Mouse (Mus musculus): Measurements from ENCODE around the gene Sgpp2. TPM values are rescaled to one million over a fixed set of nuclear protein-coding genes. Genes with fewer than 3 reads are reported as not detected.

Gene Sgpp2
- total RNA-seq (2017), result 0.05 TPM in 1 of 2 replicates, not detected in the other

DNA sequence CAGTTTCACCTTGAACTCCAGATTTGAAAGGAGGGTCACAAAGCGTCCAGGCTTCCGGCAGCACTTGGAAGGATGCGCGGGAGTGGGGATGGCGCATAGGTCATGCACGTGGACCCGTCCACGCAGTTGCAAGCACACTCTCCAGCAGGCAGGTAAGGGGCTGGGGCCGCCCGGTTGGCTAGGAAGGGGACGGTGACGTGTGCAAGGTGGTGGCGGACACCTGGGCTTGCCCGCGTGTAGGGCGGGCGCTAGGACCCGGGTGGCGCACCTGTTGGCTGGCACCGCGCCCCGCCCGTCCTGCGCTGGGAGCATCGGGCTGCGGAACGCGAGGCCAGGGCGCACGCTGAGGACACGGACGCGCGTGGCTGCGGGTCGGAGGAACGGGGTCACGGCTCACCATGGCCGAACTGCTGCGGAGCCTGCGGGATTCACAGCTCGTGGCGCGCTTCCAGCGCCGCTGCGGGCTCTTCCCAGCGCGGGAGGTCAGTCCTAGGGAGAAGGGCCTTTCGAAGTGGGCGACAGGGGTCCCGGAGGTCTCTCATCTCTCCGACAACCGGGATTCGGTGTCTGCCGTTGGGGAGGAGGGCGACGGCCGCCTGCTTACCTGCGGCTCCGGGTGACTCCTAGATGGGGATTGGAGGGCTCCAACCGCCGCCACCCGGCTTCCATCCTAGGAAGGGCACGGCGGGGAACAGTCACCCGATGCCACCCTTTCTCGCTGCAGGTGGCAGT is at the start of gene Sgpp2:
TSS of gene Sgpp2 (plus strand) at position 325 of the 732 bp plus-strand sequence.
- ATAC-seq (replicated peaks; ENCODE audit: low read depth, poor library complexity, severe bottlenecking), result no peak

DNA sequence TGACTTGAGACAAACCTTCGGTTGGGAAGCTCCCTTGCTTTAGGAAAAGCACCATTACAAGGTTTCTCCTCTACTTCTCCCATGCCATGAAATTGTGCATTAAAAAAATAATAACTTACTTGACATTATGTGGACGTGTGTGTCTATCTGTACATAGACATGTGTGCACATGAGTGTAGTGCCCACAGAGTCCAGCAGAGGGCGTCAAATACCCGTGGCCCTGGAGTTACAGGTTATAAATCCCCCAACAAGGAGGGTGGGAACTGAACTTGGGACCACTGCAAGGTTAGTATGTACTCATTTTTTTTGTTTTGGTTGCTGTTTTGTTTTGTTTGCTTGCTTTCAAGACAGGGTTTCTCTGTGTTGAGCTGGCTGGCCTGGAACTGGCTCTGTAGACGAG is 42.6 kb upstream of the Sgpp2 start:
- ATAC-seq (replicated peaks; ENCODE audit: low read depth, poor library complexity, severe bottlenecking), result no peak

DNA sequence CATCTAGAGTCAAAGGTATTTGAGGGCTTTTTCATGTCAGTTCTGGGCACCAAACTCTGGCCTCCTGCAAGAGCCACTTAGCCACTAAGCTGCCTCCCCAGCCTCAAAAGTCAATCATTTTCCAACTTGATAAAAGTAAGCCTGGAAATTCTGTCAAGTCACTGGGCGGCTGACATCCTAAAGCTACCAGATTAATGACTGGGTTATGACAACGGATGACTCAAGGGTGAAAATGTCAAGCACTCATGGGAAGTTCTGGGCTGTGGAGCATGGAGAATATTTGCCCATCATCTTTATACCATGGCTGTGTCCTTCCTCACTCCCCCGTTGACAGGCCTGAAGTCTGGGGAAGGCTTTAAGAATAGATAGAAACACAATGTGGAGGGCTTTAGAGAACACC is 37.2 kb upstream of the Sgpp2 start:
- ATAC-seq (replicated peaks; ENCODE audit: low read depth, poor library complexity, severe bottlenecking), result no peak

DNA sequence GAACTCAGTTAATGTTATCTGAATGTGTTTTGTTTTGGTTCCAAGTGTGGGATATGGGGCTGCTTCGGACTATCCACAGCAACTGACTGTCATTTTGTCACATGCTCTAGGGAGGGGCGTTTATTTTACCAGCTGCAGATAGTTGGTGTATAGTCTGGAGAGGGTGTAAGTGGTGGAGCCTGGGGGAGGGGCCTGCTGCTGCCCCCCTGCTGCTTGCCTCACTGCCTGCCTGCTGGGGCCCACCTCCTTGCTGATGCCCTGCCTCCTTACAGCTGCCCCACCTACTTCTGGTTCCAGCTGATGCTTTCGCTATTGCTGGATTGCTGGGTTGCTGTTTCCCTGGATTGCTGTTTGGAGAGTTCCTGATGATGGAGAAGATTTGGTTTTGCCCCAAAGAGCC is 31.0 kb upstream of the Sgpp2 start:
- ATAC-seq (replicated peaks; ENCODE audit: low read depth, poor library complexity, severe bottlenecking), result no peak

DNA sequence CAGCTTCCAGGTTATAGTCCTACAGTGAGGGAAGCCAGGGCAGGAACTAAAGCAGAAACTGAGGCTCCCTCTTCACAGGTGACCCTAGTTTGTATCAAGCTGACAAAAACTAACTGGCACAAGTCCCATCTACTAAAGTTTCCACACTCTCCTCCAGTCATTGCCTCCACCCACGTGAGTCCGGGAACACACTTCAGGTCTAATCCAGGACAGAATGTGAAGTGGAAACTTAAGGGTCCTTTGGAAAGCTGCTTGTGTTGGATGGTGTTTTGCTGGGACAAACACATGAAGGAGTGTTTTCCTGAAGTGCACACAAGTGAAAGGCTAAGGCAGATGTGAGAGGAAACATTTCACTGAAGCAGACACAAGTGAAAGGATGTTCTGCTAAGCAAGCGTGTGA is 17.7 kb upstream of the Sgpp2 start:
- no peak for ATAC-seq (replicated peaks; ENCODE audit: low read depth, poor library complexity, severe bottlenecking)

DNA sequence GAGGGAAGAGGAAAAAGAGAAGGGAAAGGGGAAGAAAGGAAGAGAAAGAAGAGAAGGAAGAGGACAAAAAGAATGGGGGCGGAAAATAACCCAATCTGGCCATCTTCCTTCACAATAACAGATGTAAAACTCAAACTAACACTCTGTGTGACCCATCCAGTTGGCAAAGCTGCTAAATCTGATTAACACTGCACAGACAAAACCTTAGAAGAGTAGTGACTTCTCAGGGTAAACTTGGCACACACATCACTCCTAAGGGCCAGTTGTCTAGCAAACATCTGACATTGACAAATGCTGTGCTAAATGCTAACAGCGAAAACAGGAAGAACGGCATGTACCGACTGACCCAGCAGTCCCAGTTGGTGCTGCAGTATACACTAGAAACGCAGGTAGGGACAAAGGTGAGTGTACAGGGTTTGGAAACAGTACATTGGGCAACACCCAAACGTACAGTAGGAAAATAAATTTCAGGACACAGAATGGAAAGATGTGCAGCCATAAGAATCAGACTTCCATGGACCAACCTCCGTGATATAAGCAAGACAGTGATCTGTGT is 10.4 kb upstream of the Sgpp2 start:
- ATAC-seq (replicated peaks; ENCODE audit: low read depth, poor library complexity, severe bottlenecking), result no peak

DNA sequence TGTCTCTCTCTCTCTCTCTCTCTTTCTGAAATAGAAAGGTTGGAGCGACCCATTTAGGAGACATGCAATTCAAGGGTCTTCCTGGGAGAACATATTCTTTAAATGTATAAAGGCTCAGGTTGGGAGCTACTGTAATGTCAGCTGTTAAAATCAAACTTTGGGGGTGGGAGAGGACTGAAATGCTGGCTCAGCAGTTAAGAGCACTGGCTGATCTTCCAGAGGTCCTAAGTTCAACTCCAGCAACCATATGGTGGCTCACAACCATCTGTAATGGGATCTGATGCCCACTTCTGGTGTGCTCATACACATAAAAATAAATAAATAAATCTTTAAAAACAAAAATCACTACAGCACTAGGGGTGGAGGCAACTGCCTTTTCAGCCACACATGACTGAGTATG is 1.5 kb upstream of the Sgpp2 start:
- ATAC-seq (replicated peaks; ENCODE audit: low read depth, poor library complexity, severe bottlenecking), result no peak

DNA sequence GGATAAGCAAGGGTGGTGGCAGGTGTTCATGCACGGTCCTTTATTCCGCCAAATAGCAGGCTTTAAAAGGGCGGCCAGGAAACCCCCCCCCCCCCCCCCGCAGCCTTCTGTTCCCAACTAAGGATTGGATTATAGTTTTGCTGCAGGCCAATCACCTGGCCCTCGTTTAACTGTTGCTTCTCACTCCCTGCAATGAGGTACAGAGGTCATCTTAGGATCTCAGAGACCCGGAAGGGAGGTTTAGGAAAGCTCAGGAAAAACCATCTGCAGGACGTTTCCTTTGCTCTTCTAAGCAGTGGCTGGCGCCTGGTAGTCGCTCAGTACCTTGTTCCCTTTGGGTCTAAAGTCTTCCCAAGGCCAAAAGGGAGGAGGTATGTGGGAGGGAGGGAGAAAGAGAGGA is 865 bp upstream of the Sgpp2 start:
- no peak for ATAC-seq (replicated peaks; ENCODE audit: low read depth, poor library complexity, severe bottlenecking)

DNA sequence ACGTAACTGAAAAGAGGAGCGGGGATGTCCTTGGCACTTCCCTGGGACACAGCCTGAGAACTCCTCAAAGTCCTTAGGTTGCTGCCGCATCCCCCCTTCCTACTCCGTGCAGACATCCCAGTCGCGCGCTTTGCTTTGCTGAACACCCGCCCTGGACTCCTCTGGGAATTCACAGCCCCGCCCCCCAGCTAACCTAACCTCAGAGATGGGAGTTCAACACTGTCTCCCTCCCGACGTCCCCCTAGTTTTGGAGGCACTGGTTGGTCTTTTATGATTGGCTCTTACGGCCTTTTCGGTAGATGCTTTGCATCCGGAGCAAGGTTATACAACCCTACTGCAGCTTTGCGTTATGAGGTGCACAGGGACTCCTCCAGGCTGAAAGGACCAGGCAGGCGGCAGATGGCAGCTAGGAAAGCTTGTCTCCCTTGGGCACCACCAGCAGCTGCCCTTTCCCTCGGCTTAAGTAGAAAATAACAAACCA is 756 bp downstream of the Sgpp2 start:
- no peak for ATAC-seq (replicated peaks; ENCODE audit: low read depth, poor library complexity, severe bottlenecking)

DNA sequence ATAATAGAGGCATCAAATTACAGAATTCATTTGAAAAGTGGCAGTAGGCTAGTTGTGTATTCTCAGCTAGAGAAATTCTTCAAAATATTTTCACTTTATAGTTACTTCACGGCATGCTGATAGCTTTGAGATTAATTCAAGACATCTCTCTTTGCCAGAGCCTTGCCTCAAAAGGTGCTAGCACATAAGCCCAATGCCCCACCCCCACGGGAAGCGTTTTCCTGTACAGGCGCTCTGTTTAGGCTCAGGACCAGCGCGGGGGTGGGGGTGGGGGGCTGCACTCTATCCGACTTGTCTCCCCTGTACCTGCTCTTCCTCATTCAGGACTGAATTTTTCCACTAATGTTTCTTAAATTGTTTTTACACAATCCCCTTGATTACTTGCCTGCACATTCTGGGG is 1.3 kb downstream of the Sgpp2 start:
- no peak for ATAC-seq (replicated peaks; ENCODE audit: low read depth, poor library complexity, severe bottlenecking)

DNA sequence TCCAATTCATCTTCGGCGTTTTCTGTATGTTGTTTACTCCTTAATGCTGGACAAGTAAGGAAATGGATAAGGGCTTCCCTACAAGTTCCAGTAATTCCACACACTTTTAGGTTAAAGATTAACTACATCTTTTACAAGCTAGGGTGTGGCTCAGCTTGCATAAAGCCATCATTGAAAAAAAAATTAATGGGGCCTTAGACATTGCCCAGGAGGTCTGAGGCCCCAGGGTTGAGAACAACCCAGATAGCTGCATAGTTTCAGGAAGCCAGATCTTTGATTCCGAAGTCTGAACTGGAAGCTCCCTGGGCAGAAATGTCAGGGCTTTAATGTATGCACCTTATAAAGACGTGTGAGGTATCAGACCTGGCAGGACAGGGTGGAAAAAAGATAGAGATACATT is 2.8 kb downstream of the Sgpp2 start:
- no peak for ATAC-seq (replicated peaks; ENCODE audit: low read depth, poor library complexity, severe bottlenecking)

DNA sequence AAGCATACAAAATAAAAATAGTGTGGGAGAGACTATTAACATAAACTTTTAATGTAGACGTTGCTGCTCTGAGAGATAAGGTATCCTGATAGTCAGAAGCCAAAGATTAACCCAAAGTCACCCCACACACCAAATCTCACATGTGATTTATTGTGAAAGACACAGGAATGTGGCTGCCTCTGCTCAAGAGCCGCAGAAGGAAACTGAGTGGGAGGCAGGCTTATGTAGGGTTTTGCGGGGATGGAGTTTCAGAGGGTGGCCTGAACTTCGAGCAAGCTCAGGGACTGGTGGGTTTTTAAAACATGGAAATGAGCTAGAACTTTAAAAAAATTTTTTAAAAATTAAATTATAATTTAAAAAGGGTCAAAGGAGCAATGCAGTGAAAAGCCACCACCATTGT is 3.8 kb downstream of the Sgpp2 start:
- no peak for ATAC-seq (replicated peaks; ENCODE audit: low read depth, poor library complexity, severe bottlenecking)

DNA sequence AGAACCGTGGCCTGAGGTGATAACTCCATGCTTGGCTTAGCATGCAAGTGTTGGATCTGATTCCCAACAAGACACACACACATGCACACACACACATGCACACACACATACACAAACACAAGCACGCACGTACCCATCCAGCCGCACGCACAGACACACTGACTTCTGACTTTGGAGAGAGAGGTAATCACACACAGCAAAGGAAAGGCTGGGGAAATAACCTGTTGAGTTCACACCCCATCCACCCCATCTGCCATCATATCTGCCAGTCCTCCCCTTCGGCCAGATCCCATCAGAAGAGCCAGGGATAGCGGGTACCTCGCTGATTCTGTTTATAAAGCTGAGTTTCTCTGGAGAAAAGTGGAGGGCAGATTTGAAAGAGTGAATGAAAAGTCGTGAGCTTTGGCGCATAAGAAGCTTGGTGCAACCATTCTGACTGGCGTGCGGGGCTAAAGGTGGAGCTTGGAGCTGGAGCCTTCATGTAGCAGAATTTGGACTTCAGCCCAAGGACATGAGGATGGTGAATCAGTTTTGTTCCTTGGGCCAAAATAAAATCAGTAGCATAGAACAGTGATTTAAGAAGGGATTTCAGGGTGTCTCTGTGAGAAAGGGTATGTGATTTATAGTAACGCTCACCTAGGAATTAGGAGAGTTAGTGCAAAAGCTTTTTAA is 8.1 kb downstream of the Sgpp2 start:
- no peak for ATAC-seq (replicated peaks; ENCODE audit: low read depth, poor library complexity, severe bottlenecking)

DNA sequence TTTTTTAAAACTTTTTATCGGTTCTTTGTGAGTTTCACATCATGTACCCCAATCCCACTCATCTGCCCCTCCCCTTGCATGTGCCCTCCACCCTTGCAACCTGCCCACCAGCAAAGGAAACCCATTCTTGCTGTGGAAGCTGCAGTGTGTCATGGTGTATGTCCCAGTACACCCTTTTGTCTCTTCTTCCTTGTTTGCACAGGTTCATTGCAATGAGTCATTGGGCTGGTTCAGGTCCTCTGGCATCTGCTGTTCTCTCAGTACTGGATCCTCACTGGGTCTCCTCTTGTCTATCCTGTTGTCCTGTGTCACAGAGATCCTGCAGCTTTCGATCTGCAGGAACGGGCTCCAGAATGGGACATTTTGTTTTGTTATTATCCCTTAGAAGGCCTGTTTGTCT is 10.1 kb downstream of the Sgpp2 start:
- ATAC-seq (replicated peaks; ENCODE audit: low read depth, poor library complexity, severe bottlenecking), result no peak

DNA sequence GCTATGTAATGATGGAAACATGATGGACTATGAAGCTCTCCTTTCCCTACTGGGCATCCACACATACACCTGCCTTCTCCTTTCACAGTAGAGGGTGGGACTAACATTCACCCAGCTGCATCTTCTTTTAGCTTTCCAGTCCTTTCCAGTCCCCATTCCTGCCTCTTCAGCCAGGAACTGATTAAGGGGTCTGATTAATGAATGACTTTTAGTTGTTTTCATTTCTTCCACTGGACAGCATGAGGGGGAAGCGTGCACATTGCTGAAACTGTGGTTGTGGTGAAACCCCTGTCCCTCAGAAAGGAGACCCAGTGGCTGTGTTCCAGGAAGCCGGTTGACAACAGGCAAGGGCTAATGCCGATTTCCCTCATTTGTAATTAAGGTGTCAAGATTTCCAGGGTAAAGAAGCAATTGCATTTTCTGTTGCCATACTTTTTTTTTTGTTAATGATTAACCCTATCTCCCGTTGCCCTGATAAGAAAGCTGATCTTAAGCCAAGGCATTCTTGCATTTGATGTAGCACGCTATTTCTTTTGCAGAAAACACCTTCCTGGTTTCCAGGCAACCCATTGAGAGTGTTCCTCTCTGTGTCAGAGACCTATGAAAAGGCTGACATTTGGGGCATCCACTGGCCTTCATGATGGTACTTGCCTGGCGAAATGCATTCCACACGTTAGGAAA is 12.1 kb downstream of the Sgpp2 start:
- no peak for ATAC-seq (replicated peaks; ENCODE audit: low read depth, poor library complexity, severe bottlenecking)

DNA sequence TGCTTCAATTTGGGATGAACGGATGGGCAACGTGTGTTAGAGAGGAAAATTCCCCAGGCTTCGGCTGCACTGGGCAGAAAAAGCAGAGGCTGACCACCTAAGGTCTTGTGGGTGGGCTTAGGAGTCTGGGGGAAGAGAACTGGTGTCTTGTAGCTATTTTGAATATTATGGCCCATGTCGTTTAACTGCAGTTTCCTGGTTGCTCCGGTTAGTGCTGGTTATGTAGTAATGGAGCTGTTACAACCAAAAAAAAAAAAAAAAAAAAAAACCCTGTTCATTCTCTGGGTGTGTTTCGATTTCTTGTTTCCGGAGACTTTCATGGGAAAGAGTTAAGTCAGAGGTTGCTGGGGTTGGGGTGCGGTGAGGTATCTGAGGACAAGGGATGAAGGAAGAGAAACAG is 12.7 kb downstream of the Sgpp2 start:
- no peak for ATAC-seq (replicated peaks; ENCODE audit: low read depth, poor library complexity, severe bottlenecking)

DNA sequence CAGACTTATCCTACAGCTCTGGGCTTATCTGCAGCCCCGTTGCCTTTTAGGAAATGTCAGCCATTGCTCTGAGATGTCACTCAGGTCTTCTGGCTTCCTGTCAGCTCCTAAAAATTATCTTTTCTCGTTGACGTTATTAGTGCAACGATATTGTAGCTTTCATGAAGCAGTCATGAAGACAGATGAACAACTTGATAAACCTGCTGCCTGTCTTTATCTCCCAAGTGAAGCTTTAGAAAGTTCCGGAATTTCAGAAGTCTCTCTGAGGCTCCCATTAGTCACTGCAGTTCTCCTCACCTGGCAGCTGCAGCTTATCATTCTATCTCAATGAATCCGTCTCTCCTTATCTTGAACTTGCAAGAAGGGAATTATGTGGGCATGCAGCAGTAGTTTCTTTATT is 13.9 kb downstream of the Sgpp2 start:
- no peak for ATAC-seq (replicated peaks; ENCODE audit: low read depth, poor library complexity, severe bottlenecking)

DNA sequence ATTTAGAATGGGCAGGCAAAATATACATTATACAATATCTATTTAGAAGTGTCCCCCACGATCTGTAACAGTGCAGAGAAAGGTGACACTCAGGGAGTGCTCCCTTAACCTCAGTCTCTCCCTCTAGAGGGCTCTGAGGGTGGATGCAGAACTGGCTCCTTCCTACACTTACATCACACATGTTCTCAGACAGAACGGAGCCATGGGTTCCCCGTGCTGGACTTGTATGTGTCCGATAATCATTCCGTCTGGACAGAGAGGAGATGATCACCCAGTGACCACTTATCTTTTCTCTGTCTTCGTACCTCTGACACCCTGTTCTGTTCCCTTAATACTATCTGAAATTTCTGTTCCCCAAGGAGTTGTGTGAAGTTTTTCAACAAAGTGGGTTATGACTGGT is 15.7 kb downstream of the Sgpp2 start:
- ATAC-seq (replicated peaks; ENCODE audit: low read depth, poor library complexity, severe bottlenecking), result no peak

DNA sequence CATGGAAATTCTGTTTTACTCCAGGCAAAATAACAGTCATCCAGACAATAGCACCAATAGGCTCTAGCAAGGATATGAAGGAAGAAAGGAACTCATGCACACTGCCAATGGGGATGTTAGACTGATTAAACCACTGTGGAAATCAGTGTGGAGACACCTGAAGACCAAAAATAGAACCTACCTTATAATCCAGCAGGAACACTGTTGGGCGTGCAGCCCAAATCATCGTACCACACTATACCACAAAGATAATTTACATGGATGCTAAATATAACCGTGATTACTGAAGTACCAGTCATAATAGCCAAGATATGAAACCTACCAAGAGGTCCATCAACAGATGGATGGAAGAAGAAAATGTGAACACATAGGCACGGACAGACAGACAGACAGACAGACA is 18.5 kb downstream of the Sgpp2 start:
- ATAC-seq (replicated peaks; ENCODE audit: low read depth, poor library complexity, severe bottlenecking), result no peak

DNA sequence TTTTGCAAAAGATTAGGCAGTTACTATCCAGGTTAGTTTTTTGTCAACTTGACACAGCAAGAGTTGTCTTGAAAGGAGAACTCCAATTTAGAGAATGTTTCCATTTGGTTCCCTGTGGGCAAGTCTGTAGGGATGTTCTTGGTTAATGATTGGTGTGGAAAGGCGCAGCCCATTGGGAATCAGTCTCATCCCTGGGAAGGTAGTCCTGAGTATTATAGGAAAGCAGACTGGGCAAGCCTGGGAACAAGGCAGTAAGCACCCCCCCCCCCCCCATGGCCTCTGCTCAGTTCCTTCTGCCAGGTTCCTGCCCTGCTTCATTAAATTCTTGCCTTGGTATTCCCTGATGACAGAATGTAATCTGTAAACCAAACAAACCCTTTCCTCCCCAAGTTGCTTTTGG is 19.7 kb downstream of the Sgpp2 start:
- ATAC-seq (replicated peaks; ENCODE audit: low read depth, poor library complexity, severe bottlenecking), result no peak

DNA sequence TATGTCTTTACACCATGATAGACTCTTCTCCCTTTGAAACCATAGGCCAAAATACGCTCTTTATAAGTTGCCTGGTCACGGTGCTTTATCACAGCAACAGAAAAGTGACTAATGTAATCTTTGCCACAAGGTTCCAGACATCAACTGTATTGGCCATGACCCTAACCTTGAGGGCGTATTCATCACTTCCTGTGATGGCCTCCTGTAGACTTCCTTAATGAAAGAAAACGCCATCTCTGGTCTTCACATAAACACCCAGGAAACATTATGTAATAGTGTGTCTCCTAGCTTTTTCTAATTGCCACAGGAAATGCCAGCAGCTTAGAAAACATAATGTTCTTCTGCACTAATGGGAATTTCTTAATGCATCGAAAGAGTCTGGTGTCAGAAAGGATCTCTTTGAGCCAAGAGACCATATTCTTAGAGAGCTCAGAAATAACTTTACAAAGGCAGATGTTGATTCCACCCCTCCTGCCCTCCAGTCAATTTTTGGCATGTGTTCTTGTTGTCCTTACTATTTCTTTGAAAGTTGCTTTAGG is 20.5 kb downstream of the Sgpp2 start:
- no peak for ATAC-seq (replicated peaks; ENCODE audit: low read depth, poor library complexity, severe bottlenecking)

Data from common myeloid progenitor, adult 5-6 weeks (primary cell).